Mouse (Mus musculus): ENCODE results near the gene Aplp2. TPM values are rescaled to one million over a fixed set of nuclear protein-coding genes. Genes with fewer than 3 reads are reported as not detected.

The Aplp2 gene
- total and polyA plus RNA-seq, 2 experiments from 2014 or later: 444 to 466 TPM

- no peak overlapping the region for H3K27ac ChIP-seq
- no peak overlapping the region for H3K9ac ChIP-seq (replicated peaks; ENCODE audit: low read length)
- DNase-seq (ENCODE audit: low spot score) (no peak), ATAC-seq (no peak)
- H3K4me3 ChIP-seq (ENCODE audit: low read length): no peak overlapping the region
- no peak for TF ChIP-seq CTCF (IDR thresholded peaks at IDR 0.05; ENCODE audit: low read depth)
- H3K9me3 ChIP-seq (ENCODE audit: low read length): no peaks in the 10 kb centered on the region
- H3K36me3 ChIP-seq (ENCODE audit: insufficient read depth, low read length): no peaks in the 10 kb centered on the region
- H3K4me2 ChIP-seq (ENCODE audit: low read depth, low read length): no peak overlapping the region
- 85% methylated on average over 4 of the region's 4 CpGs for WGBS
- H3K27me3 ChIP-seq (ENCODE audit: insufficient read depth, low read length): no peaks in the 10 kb centered on the region
- H3K4me1 ChIP-seq (ENCODE audit: insufficient read depth, low read length): no peaks in the 10 kb centered on the region
Measured at GRCm38 (mm10) chr9:31120533-31120915, 91.1 kb downstream of the Aplp2 start.

GRCm38 (mm10) chr9:31119882-31120532, 91.6 kb downstream of the Aplp2 start:
- Histone ChIP-seq H3K36me3 (ENCODE audit: insufficient read depth, low read length) (no peaks in the 10 kb centered on the region), H3K9me3 (ENCODE audit: low read length) (no peaks in the 10 kb centered on the region), H3K27ac (no peak overlapping the region), H3K4me1 (ENCODE audit: insufficient read depth, low read length) (no peaks in the 10 kb centered on the region), H3K9ac (replicated peaks; ENCODE audit: low read length) (no peak overlapping the region), H3K4me3 (ENCODE audit: low read length) (no peak overlapping the region), H3K27me3 (ENCODE audit: insufficient read depth, low read length) (no peaks in the 10 kb centered on the region), H3K4me2 (ENCODE audit: low read depth, low read length) (no peak overlapping the region)
- DNase-seq (ENCODE audit: low spot score): no peak
- no peak for ATAC-seq
- WGBS: 71% methylated on average over 11 of the region's 11 CpGs
- TF ChIP-seq CTCF (IDR thresholded peaks at IDR 0.05; ENCODE audit: low read depth): no peak

- WGBS: 78% methylated on average over 5 of the region's 5 CpGs
- Histone ChIP-seq H3K27me3 (ENCODE audit: insufficient read depth, low read length) (no peaks in the 10 kb centered on the region), H3K36me3 (ENCODE audit: insufficient read depth, low read length) (no peaks in the 10 kb centered on the region), H3K9me3 (ENCODE audit: low read length) (no peaks in the 10 kb centered on the region), H3K9ac (replicated peaks; ENCODE audit: low read length) (no peak overlapping the region), H3K4me1 (ENCODE audit: insufficient read depth, low read length) (no peaks in the 10 kb centered on the region), H3K4me2 (ENCODE audit: low read depth, low read length) (no peak overlapping the region), H3K27ac (no peak overlapping the region), H3K4me3 (ENCODE audit: low read length) (no peak overlapping the region)
- DNase-seq (ENCODE audit: low spot score) (no peak), ATAC-seq (no peak)
- no peak for TF ChIP-seq CTCF (IDR thresholded peaks at IDR 0.05; ENCODE audit: low read depth)
Measured at GRCm38 (mm10) chr9:31119405-31119804, 92.2 kb downstream of the Aplp2 start.

GRCm38 (mm10) chr9:31118520-31119298, 92.9 kb downstream of the Aplp2 start:
- Histone ChIP-seq H3K4me3 (ENCODE audit: low read length) (no peak overlapping the region), H3K27ac (no peak overlapping the region), H3K9ac (replicated peaks; ENCODE audit: low read length) (no peak overlapping the region), H3K36me3 (ENCODE audit: insufficient read depth, low read length) (no peaks in the 10 kb centered on the region), H3K4me2 (ENCODE audit: low read depth, low read length) (no peak overlapping the region), H3K27me3 (ENCODE audit: insufficient read depth, low read length) (no peaks in the 10 kb centered on the region), H3K9me3 (ENCODE audit: low read length) (no peaks in the 10 kb centered on the region), H3K4me1 (ENCODE audit: insufficient read depth, low read length) (no peaks in the 10 kb centered on the region)
- DNase-seq (ENCODE audit: low spot score) (no peak), ATAC-seq (no peak)
- WGBS: 40% methylated on average over 11 of the region's 11 CpGs
- no peak for TF ChIP-seq CTCF (IDR thresholded peaks at IDR 0.05; ENCODE audit: low read depth)

- DNase-seq (ENCODE audit: low spot score) (no peak), ATAC-seq (no peak)
- Histone ChIP-seq H3K9ac (replicated peaks; ENCODE audit: low read length) (no peak overlapping the region), H3K4me1 (ENCODE audit: insufficient read depth, low read length) (no peaks in the 10 kb centered on the region), H3K9me3 (ENCODE audit: low read length) (no peaks in the 10 kb centered on the region), H3K4me2 (ENCODE audit: low read depth, low read length) (no peak overlapping the region), H3K27me3 (ENCODE audit: insufficient read depth, low read length) (no peaks in the 10 kb centered on the region), H3K4me3 (ENCODE audit: low read length) (no peak overlapping the region), H3K36me3 (ENCODE audit: insufficient read depth, low read length) (no peaks in the 10 kb centered on the region), H3K27ac (no peak overlapping the region)
- 91% methylated on average over 6 of the region's 6 CpGs for WGBS
- no peak for TF ChIP-seq CTCF (IDR thresholded peaks at IDR 0.05; ENCODE audit: low read depth)
Measured at GRCm38 (mm10) chr9:31117488-31117887, 94.1 kb downstream of the Aplp2 start.

DNA sequence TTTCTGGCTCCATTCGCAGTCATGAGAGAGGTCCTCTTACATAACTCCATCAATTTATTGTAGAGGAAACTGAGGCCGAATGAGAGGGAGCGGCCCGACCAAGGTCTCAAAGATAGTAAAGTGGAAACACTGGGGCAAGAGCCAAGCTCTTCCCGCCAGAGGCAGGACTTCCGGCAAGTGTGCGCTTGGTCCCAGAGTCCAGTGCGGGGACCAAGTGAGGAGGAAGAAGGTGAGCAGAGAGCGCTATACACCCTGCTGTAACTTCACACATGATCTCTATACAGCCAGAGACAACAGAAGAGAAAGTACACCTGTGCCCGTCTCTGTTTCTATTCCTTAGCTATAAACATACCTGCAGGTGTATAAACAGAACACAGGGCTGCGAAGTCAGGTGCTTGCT, 94.5 kb downstream of the Aplp2 start:
- WGBS: 96% methylated on average over 11 of the region's 11 CpGs

GRCm38 (mm10) chr9:31115586-31115985, 96.0 kb downstream of the Aplp2 start:
- no peak for TF ChIP-seq CTCF (IDR thresholded peaks at IDR 0.05; ENCODE audit: low read depth)
- H3K27me3 ChIP-seq (ENCODE audit: insufficient read depth, low read length): no peaks in the 10 kb centered on the region
- no peaks in the 10 kb centered on the region for H3K4me1 ChIP-seq (ENCODE audit: insufficient read depth, low read length)
- DNase-seq (ENCODE audit: low spot score) (no peak), ATAC-seq (no peak)
- no peaks in the 10 kb centered on the region for H3K36me3 ChIP-seq (ENCODE audit: insufficient read depth, low read length)
- no peaks in the 10 kb centered on the region for H3K9me3 ChIP-seq (ENCODE audit: low read length)
- no peak overlapping the region for H3K27ac ChIP-seq
- no peak overlapping the region for H3K4me3 ChIP-seq (ENCODE audit: low read length)
- H3K9ac ChIP-seq (replicated peaks; ENCODE audit: low read length): no peak overlapping the region
- no peak overlapping the region for H3K4me2 ChIP-seq (ENCODE audit: low read depth, low read length)

More for the DNA sequence above, 94.5 kb downstream of the Aplp2 start:
- Histone ChIP-seq H3K4me1 (ENCODE audit: insufficient read depth, low read length) (no peaks in the 10 kb centered on the region), H3K9me3 (ENCODE audit: low read length) (no peaks in the 10 kb centered on the region), H3K27me3 (ENCODE audit: insufficient read depth, low read length) (no peaks in the 10 kb centered on the region), H3K9ac (replicated peaks; ENCODE audit: low read length) (no peak overlapping the region), H3K27ac (no peak overlapping the region), H3K36me3 (ENCODE audit: insufficient read depth, low read length) (no peaks in the 10 kb centered on the region), H3K4me3 (ENCODE audit: low read length) (no peak overlapping the region), H3K4me2 (ENCODE audit: low read depth, low read length) (no peak overlapping the region)
- no peak for DNase-seq (ENCODE audit: low spot score)
- no peak for TF ChIP-seq CTCF (IDR thresholded peaks at IDR 0.05; ENCODE audit: low read depth)
- no peak for ATAC-seq

All from hindbrain, postnatal 0 days (tissue).